Mouse (Mus musculus) lung, adult 2 months (tissue): ENCODE measurements around the gene Rbfox2.

Experiments used
- CTCF ChIP-seq: fragments of 200-500 bp; IDR thresholded peaks from 2 replicates; pipeline ENCODE4 v1.5.1; 2011; ENCODE audit warnings: mild to moderate bottlenecking, low read length, control low read depth; ENCODE audit not compliant: insufficient read depth
- POLR2A ChIP-seq: fragments of 200-500 bp; IDR thresholded peaks from 2 replicates; pipeline ENCODE4 v1.6.1; 2011; ENCODE audit warnings: low read depth, mild to moderate bottlenecking, control low read depth, low read length, borderline replicate concordance; ENCODE audit errors: extremely low read depth

DNA sequence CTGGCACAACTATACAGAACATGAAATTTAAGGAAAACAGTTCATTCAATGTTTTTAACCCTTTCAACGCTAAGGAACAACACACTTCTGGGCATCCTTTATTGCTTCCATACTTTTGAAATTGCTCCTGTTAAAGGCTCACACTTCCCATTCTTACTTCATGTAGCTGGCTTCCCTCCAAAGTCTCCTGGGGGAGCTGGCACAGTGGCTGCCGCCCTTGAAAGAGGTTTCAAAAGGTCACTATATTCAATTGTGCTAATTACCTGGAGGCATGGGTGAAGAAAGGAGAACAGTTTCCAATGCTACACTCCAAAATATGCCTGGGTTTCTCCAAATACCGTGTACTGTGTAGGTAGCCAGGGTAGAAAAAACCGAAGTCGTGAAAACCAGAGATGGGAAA, 124.0 kb downstream of the Rbfox2 start:
- TF ChIP-seq CTCF (no peak), POLR2A (no peak)
